Mouse (Mus musculus) mammary gland, adult 2 months (tissue): ENCODE measurements around the gene Tmem185a. TPM values are rescaled to one million over a fixed set of nuclear protein-coding genes. Genes with fewer than 3 reads are reported as not detected.

Experiments
- polyA plus RNA-seq: library from polyadenylated mRNA; depleted of rRNA; stranded (reverse); fragments of >200 nt; gene quantifications from 2 replicates; pipeline ENCODE4 v1.2.3, GENCODE M21; 2012; ENCODE audit warnings: low replicate concordance; rRNA removed

Gene Tmem185a
- 18.3 and 71.6 TPM in 2 replicates for polyA plus RNA-seq

DNA sequence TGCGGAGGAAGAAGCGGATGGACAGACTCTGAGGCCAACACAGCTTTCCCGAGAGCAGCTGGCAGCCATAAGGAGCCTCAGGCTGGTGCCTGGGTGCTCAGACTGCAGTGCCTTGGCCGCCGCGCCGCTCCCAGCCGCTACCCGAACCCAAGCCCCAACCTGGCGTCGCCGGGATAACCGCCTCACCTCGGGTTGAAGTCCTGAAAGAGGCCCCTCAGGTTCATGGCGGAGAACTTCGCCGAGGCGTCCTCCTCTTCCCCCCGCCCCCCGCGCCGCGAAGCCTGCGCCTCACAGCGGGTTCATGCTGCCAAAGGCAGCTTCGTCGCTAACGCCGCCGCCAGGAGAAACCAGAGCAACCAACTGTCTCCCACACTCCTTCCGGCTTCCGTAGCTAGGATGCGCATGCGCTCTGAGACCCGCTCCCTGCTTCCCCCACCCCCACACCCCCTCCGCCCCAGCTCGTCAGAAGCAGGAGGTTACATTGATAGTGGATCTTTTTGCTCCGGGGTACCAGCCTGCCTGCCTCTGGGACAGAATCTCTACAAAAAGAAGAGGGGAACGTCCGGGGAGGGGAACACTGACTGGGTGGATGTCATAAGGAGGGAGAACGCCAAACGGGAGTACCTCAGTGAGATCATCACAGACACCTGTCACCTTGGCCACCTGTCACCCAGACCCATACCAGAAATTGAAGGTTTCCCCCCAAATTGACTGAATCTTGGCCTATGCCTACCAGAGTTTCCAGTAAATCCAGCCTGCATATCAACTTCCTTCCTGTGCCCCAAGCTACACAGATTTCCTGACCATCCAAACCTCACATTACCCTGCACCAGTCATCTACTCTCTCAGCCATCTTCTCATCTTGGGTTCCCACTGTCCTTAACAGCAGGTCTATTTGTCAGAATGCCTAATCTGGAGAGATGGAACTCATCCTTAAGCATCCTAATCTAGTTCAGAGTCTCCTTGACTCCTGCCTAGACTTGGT is at the start of gene Tmem185a:
Gene Tmem185a (minus strand): TSS at position 389 of the 985 bp plus-strand sequence.

Other genes with a start within 250 kb of the Tmem185a start
- 23.7 and 46.2 TPM in 2 replicates for gene Ids, start 112.1 kb downstream of the Tmem185a start, polyA plus RNA-seq
- 4.9 and 9.8 TPM in 2 replicates for gene 1110012L19Rik, start 91.3 kb downstream of the Tmem185a start, polyA plus RNA-seq